Mouse (Mus musculus) ovary, postnatal 14 days (tissue): ENCODE results near the gene Gm9774.

Source experiments
- DNase-seq: peaks from one replicate; pipeline ENCODE4 v3.0.0; 2022; ENCODE audit warnings: low spot score

Gene Gm9774

GRCm38 (mm10) chr3:92429323-92429722 lies at the start of gene Gm9774:
Gene Gm9774, minus strand, starts transcription at chr3:92429423.
- no peak for DNase-seq

- no peak for DNase-seq
Measured at GRCm38 (mm10) chr3:92470111-92470510, 40.9 kb upstream of the Gm9774 start.

DNA sequence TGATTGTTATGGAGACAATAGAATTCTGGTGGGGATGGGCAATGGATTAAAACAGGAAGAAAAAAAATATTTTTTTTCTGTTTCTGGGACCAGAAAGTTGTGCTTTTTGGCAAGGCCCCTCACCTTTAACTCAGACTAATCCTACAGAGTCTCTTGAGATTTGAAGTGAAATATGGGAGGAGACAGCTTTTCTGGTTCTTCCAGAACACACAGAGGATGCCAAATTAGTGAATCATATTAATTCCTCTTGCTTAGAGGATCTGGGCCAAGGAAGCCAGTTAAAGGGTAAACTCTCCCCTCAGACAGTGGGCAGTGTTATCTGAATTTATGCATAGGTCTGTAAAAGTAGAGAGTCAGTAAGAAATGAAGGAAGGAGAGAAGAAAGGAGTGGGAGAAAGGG lies 38.2 kb upstream of the Gm9774 start:
- DNase-seq: no peak

- DNase-seq: no peak
Measured at GRCm38 (mm10) chr3:92466576-92466975, 37.4 kb upstream of the Gm9774 start.

DNA sequence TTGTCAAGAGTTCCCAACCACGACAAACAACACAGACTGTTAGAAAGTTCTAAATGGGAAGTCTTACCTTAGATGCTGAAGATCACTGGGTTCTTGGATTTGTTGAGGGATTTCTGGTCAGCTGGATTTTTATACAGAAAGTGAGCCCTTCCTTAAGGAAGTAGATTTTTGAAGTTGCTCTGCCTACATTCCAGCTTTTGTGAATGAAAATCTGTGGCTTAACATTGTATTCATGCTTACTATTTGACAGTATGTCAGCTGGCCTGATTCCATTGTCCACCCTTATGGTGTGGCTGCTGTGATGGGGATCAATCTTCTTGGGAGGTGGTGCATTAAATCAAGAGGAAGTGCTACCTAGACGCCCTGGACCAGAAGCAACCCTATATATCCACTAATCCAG lies 29.4 kb upstream of the Gm9774 start, which contains the start of gene Sprr3:
TSS of gene Sprr3 (minus strand) at position 101 of the 400 bp plus-strand sequence.
- DNase-seq: no peak

- DNase-seq: no peak
Measured at GRCm38 (mm10) chr3:92455151-92455550, 25.9 kb upstream of the Gm9774 start.

GRCm38 (mm10) chr3:92440177-92440576 lies 11.0 kb upstream of the Gm9774 start:
- no peak for DNase-seq

DNA sequence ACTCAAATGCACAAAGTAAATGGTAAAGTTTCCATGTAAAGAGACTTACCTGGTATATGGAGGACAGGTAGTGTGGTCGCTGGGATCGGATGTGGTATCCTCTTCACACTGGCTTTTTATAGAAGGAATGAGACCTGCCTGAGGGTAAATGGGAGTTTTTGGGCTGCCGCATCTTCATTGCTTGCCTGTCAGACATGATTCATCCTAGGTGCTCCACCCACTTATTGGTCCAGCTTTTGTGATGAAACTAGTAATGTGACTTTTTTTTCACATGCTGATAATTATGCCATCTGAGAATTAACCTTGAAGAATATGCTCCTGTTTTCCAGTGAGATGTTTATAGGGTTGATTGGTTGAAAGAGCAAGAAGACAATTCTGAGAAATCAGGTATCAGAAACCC lies 9.5 kb upstream of the Gm9774 start, which contains the start of gene Sprr1b:
TSS of gene Sprr1b (minus strand) at position 101 of the 400 bp plus-strand sequence.
- no peak for DNase-seq

DNA sequence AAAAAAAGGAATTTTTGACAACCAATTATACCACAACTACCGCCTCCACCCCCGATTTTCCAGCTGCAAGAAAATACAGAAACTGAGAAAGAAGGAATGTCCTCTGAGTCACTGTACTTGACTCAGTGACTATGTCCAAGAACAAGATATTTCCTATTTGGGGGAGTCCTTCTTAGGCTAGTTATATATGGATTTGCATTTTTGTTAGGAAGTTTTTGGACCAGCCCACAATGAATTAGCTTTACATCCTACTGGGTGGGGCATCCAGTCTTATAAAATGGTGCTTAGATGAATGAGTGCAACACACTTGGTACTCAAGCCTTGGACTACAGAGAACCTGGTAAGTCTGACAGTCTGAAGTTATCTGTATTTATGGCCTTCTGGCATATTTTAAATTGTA lies 3.1 kb upstream of the Gm9774 start, which contains the start of gene Sprr2k:
TSS of gene Sprr2k (plus strand) at position 301 of the 400 bp plus-strand sequence.
- no peak for DNase-seq

DNA sequence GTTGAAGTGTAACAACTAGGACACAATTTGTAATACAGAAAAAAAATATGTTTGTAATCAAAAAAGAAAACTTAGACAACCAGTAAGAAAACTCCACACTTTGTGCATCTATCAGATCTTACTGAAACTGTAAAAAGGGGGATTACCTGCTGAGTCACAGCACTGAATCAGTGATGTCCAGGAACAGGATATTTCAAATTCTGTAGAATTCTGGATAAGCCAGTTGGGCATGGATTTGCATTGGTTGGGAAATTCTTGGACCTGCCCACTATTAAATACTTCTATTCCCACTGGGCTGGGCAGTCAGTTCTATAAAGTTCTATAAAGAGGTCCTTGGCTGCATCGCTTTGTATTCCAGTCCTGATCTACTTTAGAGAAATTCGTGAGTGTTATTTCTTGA lies 11.4 kb downstream of the Gm9774 start, which contains the start of gene Sprr2j-ps:
TSS of gene Sprr2j-ps (plus strand) at position 301 of the 400 bp plus-strand sequence.
- no peak for DNase-seq

DNA sequence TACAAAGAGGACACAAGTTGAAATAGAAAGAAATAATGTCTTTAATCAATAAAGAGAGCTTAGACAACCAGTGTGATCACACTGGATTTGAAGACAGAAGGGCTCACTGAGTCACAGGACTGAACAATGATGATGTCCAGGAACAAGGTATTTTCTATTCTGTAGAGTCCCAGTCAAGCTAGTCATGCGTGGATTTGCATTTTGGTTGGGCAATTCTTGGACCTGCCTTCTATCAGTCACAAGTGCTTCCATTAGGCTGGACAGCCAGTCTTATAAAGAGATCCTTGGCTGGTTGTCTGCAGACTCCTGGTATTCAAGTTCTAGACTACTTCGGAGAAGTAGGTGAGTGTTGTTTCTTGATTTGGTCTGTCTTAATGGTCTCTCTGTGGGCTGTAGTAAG lies 21.5 kb downstream of the Gm9774 start, which contains the start of gene Sprr2i:
TSS of gene Sprr2i (plus strand) at position 301 of the 400 bp plus-strand sequence.
- DNase-seq: no peak

GRCm38 (mm10) chr3:92394301-92394700 lies 34.9 kb downstream of the Gm9774 start:
- DNase-seq: no peak

DNA sequence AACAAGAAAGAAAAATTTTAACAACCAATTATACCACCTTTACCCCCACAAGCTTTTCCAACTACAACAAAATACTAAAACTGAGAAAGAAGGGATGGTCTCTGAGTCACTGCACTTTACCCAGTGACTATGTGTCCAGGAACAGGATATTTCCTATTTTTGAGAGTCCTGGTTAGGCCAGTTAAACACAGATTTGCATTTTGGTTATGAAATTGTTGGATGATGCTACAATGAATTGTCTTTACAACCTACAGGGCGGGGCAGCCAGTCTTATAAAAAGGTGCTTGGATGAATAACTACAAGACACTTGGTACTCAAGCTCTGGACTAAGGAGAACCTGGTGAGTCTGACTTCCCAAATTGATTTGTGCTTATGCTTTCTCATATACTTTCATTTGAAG lies 43.8 kb downstream of the Gm9774 start, which contains the start of gene Sprr2h:
TSS of gene Sprr2h (plus strand) at position 301 of the 400 bp plus-strand sequence.
- DNase-seq: no peak
